Mouse (Mus musculus) WW6 (cell line): ENCODE results near the gene Tomm70a.

ENCODE experiments used
- DNase-seq: peaks from one replicate; pipeline ENCODE4 v3.0.0-alpha.2; 2013; ENCODE audit warnings: low read depth, low spot score

Gene Tomm70a

DNA sequence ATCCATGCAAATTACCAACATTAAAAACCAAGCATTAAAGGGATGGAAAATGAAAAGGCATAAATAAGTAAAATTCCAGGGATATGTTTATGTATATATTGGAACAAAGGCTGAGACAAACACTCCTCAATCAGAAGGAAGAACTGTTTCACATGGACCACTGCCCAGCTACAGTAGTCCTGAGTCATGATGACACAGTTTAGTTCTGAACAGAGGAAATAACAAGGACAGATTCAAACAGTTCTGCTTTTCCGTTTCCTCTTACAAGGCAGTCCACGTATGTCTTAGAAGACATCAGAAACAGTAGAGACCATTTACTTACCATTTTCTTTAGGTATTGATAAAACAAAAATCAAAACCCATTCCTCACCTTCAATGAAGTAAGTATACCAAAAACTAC, 68.0 kb downstream of the Tomm70a start:
- no peak for DNase-seq

DNA sequence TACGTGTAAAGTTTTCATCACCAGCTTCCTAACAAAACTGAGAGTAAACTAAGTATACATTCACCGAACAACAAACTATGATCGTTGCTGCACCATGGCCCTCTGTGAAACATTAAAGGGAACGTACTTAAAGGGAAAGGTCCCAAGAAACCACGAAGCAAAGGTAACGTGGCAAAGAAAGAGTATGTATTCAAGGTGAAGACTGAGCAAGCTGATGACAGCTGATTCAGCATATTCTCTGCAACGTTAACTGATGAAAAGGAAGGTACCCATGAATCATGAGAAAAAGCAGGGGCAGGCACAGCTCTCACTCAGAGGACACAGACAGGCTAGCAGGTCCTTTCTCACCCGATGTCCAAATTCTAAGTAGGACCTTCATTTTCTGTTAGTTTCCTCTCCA, 68.9 kb downstream of the Tomm70a start:
- no peak for DNase-seq

DNA sequence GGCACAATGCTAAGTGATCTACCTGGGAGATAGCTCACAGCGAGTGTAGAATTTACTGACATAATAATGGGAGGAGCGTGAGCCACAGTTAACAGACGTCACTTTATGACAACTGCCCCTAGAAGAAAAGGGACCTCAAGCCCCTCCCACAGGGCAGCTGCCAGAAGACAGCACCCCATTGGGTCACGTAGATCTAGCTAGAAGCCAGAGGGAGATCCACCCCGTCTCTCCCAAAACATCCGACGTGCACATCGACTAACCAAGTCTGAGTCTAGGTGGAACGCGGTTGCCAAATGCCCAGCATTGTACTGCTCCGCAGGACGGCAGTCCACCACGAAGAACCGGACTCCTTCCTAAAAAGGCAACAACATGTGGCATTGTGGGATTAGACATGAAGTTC, 69.7 kb downstream of the Tomm70a start:
- no peak for DNase-seq

DNA sequence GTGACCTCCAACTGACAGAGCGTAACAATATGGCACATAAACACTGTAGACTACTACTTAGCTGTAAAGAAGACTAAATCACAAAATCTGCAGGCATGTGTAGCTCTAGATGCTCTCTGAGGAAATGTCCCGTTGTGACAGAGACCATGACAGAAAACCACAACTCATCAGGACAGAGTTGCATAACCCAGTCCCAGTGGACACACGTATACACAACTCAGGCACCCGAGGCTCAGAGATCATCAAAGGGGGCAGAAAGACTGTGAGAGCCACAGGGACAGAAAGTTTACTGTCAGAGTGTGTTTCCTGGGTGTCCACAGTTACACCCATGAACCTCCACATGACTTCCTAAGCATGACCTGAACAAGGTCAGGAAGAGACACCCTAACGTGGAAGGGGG, 75.1 kb downstream of the Tomm70a start:
- no peak for DNase-seq

DNA sequence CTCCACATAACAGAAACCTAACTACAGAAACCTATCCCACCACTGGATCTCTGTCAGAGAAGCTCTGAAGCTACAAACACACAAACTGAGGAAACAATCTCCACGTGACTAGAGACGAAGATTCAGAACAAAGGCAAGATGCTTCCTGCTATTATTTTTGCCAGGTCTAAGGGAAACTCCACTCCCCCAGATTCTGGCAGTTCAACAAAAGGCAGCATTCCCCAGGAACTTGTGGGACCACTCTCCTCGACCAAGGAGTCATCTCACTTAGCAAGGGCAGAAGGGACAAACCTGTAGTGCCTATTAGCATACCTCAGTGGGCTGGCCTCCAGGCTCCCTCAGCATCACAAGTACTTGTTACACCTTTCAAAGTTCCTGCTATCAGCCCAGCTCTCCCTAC, 75.8 kb downstream of the Tomm70a start:
- DNase-seq, result no peak
